Mouse (Mus musculus) right cerebral cortex, postnatal 4 days (tissue): ENCODE measurements around the gene Adamts17.

Source experiments
- DNase-seq: peaks from one replicate; pipeline ENCODE4 v3.0.0-alpha.2; 2022

Adamts17 gene

DNA sequence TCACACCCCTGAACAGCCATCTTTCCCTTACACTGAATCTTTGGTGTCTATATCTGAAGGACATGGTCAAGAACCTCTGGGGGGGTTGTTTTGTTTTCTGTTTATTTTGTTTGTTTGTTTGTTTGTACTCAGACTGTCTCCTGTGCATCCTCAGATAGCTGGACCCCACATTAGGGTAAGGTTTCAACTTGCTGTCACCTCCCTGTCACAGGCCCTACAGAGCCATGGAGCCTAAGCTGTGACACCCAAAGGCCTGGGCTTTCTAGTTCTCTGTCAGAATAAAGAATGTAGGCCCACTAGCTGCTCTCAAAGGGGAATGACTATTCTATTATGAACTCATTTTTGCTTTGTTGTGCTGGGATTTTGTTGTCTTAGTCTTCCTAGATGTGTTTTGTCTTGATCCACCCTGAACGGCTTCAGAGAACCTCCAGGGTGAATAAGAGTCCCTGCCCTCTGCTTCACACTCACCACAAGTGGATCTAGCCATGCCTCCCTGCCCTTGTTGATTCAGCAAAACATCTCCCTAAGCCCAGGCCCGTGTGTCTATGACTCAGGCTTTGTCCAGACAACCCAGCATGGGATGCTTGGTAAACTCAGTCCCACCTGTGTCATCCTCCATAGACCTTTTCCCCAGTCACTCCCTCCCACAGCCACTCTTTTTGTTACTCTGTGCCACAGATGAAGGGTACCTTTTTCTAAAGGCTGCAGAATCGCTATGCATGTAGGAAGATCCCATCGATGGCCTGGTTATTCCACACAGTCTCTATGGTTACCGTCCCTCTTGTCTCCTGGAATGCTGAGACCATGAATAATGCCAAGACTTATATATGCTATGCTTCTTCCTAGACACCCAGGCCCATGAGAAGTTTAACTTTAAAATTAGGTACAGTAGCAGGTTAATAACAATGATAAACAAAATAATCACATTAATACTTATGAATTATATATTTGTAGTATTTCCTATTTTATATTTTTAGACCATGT lies 197.3 kb downstream of the Adamts17 start:
- DNase-seq = no peak

GRCm38 (mm10) chr7:67037726-67038520 lies 198.4 kb downstream of the Adamts17 start:
- no peak for DNase-seq

DNA sequence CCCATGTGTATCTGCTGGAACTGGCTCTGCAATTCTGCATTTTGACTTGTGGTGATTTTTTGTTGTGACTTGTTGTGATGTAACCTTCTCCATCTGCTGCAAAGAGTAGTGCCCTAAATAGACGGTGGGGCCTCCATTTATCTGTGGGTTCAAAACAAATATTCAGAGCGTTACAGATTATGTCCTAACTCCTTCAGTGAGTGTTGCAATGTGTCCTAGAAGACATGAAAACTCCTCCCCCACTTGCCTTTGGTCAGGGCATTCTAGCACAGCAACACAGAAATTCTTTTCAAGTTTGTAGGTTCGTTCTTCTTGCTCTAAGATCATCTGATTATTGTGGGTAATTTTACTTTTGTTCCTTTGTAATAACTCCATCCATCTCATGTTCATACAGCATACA lies 199.6 kb downstream of the Adamts17 start:
- DNase-seq = no peak

DNA sequence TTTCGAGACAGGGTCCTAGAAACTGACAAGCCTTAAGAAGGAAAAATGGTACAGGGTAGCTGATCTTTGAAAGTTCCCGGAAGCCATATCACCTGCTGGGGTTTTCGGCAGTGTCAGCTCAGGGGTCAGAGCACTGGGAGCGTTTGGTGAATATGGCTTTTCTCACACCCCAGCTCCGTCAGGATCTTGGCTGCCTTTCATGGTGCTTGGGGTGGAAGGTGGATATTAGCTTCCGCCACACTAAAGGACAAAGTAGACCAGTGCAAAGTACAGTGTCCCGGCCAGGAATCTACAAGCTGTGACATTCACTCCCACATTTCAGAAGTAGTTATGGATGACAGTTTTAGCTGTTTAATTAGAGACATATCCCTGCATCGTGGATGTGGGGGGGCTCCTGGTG lies 200.3 kb downstream of the Adamts17 start:
- DNase-seq = no peak

- DNase-seq = no peak
These were observed 202.2 kb downstream of the Adamts17 start for GRCm38 (mm10) chr7:67041685-67042084.

DNA sequence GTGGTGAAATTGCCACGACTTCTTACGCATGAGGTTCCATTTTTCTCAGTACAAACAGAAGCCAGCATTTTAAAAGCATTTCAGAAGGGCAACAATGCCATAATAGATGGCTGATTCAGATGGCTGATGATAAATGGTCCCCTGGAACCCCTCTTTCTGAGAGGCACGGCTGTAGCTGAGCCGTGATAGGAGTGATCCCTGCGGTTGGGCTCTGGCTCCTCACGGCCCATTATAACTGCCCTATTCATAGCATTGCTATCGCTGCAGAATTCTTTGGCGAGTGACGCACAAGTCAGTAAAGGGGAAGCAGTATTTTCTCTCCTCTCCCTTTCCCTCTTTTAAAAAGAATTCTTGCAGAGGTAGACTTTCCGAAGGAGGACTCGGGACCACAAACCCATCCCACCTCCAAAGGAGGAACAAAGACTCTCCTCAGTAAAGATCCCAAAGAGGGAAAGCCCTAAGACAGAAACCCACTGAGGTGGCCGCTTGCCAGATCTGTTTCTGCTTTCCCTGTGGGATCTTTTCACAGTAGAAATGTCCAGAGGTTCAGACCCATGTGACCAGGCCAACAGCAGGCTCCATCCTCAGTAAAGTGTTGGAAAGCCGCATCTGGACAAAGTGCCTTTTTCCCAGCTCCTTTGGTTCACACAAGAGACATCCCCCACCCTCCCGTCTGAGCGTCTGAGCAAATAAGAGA lies 204.7 kb downstream of the Adamts17 start:
- DNase-seq = no peak

DNA sequence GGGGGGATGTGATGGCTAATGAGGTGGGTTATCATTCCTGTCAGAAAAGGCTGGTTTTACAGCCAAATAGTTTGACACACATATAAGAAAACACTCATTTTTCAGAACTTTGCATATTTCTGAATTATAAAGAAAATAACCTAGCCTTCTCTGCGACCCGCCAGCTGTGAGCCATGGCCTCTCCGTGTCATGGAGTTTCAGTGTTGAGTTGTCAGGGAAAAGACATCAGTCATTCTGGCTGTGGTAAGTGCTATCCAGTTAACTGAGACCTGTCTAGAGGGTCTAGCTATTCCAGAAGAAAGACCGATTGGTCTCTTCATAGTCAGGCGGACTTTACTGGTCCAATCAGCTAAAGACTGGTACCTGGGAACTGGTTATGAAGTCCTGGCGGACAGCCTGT lies 205.7 kb downstream of the Adamts17 start:
- no peak for DNase-seq

DNA sequence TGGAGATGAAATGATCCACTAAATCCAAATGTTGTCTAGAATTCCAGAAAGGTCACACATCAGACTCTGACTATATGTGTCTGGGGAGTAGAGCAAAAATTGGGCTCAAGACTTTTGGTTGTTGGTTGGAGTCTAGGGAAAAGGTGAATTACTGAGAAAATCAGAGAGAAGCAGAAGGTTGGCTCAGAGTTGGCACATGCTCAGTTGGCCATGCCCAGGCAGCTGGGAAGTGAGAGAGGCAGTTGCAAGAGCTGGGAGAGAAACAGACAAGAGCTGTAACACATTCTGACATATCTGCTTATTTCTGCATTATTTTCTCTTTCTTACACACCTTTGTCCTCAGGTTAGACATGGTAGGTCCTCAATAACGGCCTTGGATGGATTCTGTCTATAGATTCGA lies 209.7 kb downstream of the Adamts17 start:
- DNase-seq = no peak

DNA sequence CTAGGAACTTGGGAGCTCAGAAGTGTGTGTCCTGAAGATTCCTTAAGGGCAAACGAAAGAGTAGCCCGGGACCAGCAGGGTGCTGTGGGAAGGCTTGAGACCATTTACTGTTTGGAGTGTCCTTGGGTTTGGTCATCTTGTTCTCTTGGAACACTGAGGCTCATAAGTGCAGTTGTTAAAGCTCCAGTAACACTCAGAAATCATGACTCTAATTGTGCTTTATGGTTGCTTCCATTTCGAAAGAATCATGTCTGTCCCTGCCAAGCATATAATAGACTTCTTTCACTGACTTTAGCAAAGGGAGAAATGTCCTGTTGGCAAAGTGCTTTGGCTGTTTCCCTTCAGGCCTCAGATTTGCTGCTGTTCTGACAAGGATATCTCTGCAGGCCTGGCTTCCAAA lies 210.9 kb downstream of the Adamts17 start:
- no peak for DNase-seq

DNA sequence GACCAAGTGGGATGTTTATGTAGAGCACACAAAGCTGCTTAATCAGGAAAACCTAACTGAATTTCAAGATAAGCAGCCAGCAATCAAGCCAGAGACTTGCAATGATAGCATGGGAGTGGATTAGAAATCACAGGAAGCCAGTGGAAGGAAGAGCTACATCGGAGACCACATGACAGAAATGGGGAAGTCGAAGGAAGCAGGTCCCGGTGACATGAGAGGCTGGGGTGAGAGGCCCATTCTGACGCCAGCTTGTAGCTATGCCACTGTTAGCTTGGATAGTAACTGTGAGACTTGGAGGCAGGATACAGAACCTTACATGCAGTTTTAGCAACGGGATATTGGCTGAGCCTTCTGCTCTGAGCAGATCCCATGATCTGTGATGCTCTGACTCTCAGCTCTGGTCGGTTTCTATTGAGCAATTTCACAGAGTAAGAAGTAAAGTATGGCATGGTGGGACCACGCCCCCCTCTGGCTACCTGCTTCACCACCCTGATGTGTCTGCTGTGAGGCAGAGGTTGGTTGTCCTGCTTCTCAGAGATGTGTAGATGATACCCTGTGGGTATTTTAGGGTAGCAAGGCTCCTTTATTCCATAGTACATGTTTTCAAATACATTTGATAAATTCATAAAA lies 211.7 kb downstream of the Adamts17 start:
- no peak for DNase-seq

- no peak for DNase-seq
These were observed 215.3 kb downstream of the Adamts17 start for GRCm38 (mm10) chr7:67054876-67055275.

- no peak for DNase-seq
These were observed 216.0 kb downstream of the Adamts17 start for GRCm38 (mm10) chr7:67055510-67055909.

DNA sequence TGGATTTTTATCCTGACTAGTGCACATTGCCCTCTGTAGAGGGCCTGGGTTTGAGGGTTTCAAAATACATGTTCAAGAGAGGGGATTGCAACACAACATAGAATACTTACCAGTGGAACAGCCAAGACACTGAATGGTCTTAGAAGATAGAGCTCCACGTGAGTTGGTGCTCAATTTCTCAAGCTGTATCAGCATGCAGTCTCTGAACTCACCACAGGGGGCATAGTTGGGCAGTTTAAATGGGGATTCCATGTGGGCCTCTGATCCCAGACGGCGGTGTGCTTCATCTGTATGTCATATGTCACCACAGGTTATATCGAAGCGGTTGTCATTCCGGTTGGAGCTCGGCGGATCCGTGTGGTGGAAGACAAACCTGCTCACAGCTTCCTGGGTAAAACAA lies 222.2 kb downstream of the Adamts17 start:
- DNase-seq = peak; percentile 60

DNA sequence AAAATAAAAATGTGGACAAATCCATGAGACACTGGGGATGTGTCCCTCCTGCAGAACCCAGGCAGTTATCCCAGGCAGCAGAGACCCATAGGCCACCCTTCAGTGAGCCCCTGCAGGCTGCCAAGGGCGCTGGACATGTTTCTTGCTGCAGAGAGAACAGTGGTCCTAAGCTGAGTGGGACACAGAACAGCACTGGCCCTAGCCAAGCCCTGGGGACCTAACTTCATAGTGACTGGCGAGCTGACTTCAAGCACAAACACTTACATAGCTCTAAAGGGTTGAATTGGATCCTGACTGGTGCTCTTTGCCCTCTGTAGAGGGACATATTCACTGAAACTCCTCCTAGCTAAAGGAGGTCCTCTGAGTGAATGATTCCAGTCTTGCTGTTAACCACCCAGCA lies 223.0 kb downstream of the Adamts17 start:
- DNase-seq = no peak

- DNase-seq = no peak
These were observed 225.2 kb downstream of the Adamts17 start for GRCm38 (mm10) chr7:67064627-67065305.

DNA sequence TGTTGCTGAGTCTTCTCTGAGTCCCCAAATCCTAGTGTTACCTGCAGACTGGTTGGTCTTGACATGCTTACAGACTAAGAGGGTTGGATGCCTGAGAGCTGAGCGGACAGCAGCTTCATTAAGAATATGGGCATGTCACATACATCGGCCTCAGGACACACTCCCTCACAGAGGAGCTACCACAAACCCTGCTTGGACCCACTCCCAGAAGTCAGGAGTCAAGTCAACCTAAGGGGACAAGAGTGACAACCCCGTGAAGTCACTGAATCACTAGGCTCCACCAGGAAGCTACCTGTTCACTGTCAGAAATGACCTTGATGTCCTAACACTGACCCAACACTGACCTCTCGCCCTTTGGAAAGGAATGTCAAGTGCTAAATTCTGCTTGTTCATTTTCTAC lies 226.1 kb downstream of the Adamts17 start:
- DNase-seq = no peak

- no peak for DNase-seq
These were observed 232.6 kb downstream of the Adamts17 start for GRCm38 (mm10) chr7:67072015-67072685.

GRCm38 (mm10) chr7:67082751-67083150 lies 243.2 kb downstream of the Adamts17 start:
- DNase-seq = no peak

GRCm38 (mm10) chr7:67087759-67088158 lies 248.2 kb downstream of the Adamts17 start:
- DNase-seq = no peak

DNA sequence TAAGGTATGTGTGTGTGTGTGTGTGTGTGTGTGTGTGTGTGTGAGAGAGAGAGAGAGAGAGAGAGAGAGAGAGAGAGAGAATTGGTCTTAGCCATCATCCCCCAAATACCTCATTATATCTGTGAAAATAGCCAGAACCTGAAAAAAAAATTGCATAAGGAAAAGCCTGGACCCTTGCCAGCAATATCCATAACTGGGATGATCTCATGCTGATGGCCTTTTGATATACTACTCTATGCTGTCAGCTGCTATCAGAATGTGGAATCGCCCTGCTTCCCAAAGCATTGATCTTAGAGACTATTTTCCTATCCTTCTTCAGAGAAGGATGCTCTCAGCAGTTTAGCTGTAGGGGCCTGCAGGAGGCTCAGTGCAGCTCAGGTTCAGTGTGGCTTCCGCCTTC lies 257.6 kb downstream of the Adamts17 start:
- no peak for DNase-seq

DNA sequence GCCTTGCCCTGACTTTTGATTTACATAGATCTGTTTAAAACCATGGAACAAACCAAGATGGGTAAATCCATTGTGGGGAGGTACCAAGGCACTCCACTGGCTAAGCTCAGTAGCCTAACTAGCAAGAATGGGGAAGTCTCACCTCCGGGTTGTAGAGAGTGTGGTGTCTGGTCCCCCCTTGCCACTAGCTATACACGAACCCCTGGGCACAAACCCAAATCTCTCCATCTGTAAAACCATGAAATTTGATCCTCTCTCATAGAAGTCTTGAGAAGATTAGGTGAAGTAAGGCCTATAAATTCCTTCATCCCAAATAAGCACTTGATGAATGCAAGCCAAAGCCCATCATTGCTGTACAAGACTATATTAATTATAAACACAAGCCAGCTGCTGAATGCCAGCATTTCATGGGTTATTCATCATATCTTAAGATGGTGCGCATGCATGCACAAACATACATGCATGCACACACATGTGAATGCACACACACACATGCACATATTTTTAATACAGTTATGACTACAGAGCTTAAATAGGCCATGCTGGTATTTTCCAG lies 262.0 kb downstream of the Adamts17 start:
- DNase-seq = no peak
